Mouse (Mus musculus): Measurements from ENCODE around the gene Tsr3. TPM values are rescaled to one million over a fixed set of nuclear protein-coding genes. Genes with fewer than 3 reads are reported as not detected.

Tsr3 gene
- total and polyA plus RNA-seq, 3 experiments: 35.2 to 50.5 TPM; not detected in 1

DNA sequence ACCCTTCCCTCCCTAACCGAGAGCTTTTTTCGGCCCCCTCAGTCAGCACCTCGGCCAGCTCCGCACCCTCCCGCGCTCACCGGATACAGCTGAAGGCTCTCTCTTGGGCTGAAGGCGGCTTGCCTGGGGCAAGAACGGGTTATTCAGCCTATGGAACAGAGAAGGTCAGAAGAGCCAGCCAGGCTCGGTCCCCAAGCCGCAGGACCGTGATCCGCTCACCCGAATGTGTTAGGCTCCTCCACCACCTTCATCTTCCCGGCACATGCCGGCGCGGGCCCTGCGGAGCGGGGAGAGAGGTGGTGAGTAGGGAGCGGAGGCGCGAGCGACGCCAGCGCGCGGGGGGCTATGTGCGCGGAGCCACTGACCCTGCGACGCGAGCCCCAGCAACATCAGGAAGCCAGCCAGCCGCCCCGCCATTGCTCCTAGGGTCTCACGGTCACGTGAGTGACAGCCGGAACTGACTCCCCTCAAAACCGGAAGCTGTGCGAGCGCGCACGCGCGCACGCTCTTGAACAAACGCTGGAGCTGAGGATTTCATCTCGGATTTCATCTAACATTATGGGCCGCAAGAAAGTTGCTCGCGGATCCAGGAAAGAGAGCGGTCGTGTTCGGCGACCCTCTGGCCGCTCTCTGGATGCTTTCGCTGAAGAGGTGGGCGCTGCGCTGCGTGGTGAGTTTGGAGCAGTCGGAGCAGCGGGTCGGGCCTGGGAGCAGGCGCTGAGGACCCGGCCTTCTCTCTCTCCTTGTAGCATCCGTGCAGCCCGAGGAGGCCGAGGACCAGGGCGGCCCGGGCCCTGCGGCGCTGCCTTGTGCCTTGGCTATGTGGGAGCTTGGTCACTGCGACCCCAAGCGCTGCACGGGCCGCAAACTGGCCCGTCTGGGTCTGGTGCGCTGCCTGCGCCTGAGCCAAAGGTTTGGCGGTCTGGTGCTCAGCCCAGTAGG, at the start of gene Tsr3, which contains the start of gene Gnptg (continued):
- peak in 1 of 2 experiments; percentile 76; a peak in 3 of 4 replicates for TF ChIP-seq USF2 (IDR thresholded peaks at IDR 0.05; ENCODE audit: borderline replicate concordance in 1 of 2, insufficient read depth in 1 of 2, low read depth in 1 of 2, low read length in 2 of 2)
- TF ChIP-seq NRF1 (IDR thresholded peaks at IDR 0.05; ENCODE audit: insufficient read depth, low read depth, low read length, poor library complexity, severe bottlenecking): peak; percentile 78
- TF ChIP-seq MEF2A (IDR thresholded peaks at IDR 0.05; ENCODE audit: extremely low read depth, insufficient replicate concordance, low read depth, low read length, poor library complexity, severe bottlenecking): no peak

DNA sequence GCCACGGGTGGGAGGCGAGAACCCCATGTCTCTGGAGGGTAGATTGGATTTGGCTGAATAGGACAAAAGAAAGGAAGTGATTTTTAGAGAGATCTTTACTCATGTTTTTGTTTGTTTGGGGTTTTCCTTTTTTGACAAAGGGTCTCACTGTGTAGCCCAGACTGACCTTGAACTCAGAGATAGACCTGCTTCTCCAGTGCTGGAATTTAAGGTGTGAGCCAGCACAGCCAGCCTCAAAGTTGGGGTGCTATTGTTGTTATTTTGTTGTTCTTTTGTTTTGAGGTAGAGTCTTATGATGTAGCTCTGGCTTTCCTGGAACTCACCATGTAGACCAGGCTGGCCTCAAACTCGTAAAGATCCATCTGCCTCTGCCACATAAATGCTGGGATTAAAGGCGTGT, 37.6 kb upstream of the Tsr3 start:
- Histone ChIP-seq H3K79me2 (ENCODE audit: control insufficient read depth, insufficient read depth, low read length, poor library complexity) (no peaks in the 10 kb centered on the region), H3K36me3 (ENCODE audit: control insufficient read depth in 1 of 2, insufficient read depth in 2 of 2, low read length in 2 of 2) (peaks cover 0 to 4% of the 10 kb centered on the region in 2 experiments; a peak in 2 of 4 replicates), H3K9me3 (replicated peaks; ENCODE audit: insufficient read depth, low read length) (no peaks in the 10 kb centered on the region), H3K27me3 (ENCODE audit: control insufficient read depth in 1 of 2, insufficient read depth in 2 of 2, low read length in 2 of 2) (no peaks in the 10 kb centered on the region), H3K4me3 (ENCODE audit: control insufficient read depth in 1 of 2, insufficient read depth in 1 of 2, low read depth in 2 of 2, low read length in 2 of 2) (no peak overlapping the region), H3K27ac (ENCODE audit: control insufficient read depth, low read depth, low read length) (no peak overlapping the region), H3K4me1 (ENCODE audit: control insufficient read depth in 1 of 2, insufficient read depth in 2 of 2, low read length in 2 of 2) (no peaks in the 10 kb centered on the region), H3K9ac (ENCODE audit: control insufficient read depth, low read depth, low read length, poor library complexity, severe bottlenecking) (no peak overlapping the region)
- no peak for TF ChIP-seq ETS1 (IDR thresholded peaks at IDR 0.05; ENCODE audit: low read depth, low read length)
- TF ChIP-seq CHD2 (IDR thresholded peaks at IDR 0.05; ENCODE audit: low read length): no peak
- no peak for TF ChIP-seq USF2 (IDR thresholded peaks at IDR 0.05; ENCODE audit: borderline replicate concordance in 1 of 2, insufficient read depth in 1 of 2, low read depth in 1 of 2, low read length in 2 of 2)
- TF ChIP-seq ZMIZ1 (IDR thresholded peaks at IDR 0.05; ENCODE audit: low read depth, low read length): no peak
- TF ChIP-seq RAD21 (IDR thresholded peaks at IDR 0.05; ENCODE audit: low read depth, low read length): no peak
- TF ChIP-seq ELF1 (IDR thresholded peaks at IDR 0.05; ENCODE audit: low read depth, low read length): no peak
- no peak for TF ChIP-seq MAFK (IDR thresholded peaks at IDR 0.05; ENCODE audit: borderline replicate concordance, low read depth, low read length)
- no peak for TF ChIP-seq ZKSCAN1 (IDR thresholded peaks at IDR 0.05; ENCODE audit: low read depth, low read length)
- TF ChIP-seq POLR2AphosphoS5 (IDR thresholded peaks at IDR 0.05; ENCODE audit: borderline replicate concordance, low read depth, low read length): no peak
- no peak for TF ChIP-seq CHD1 (IDR thresholded peaks at IDR 0.05; ENCODE audit: low read depth, low read length)
- TF ChIP-seq TBP (IDR thresholded peaks at IDR 0.05; ENCODE audit: low read depth, low read length): no peak
- no peak for TF ChIP-seq JUND (IDR thresholded peaks at IDR 0.05; ENCODE audit: low read depth, low read length)
- no peak for DNase-seq (ENCODE audit: low read depth, low spot score)

DNA sequence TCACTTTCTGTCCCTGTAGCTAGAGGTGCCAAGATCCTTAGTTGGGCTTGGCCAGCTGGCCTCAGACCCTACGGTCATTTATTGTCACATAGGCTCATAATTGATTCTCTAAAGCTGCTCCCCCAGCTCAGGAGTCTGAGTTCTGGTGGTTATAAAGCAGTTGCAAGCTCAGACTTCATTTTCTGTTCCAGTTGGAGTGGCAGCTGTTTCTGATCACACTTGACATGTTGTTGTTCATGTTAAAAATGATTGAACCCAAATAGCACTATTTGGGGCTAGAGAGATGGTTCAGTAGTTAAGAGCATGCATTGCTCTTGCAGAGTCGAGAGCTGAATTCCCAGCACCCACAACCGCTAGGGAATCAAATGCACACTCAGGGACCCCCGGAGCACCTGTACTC, 30.0 kb upstream of the Tsr3 start:
- H3K27me3 ChIP-seq (ENCODE audit: control insufficient read depth in 1 of 2, insufficient read depth in 2 of 2, low read length in 2 of 2): no peaks in the 10 kb centered on the region
- H3K9me3 ChIP-seq (replicated peaks; ENCODE audit: insufficient read depth, low read length): no peaks in the 10 kb centered on the region
- no peak for DNase-seq (ENCODE audit: low read depth, low spot score)
- H3K4me3 ChIP-seq (ENCODE audit: control insufficient read depth in 1 of 2, insufficient read depth in 1 of 2, low read depth in 2 of 2, low read length in 2 of 2): no peak overlapping the region
- H3K27ac ChIP-seq (ENCODE audit: control insufficient read depth, low read depth, low read length): no peak overlapping the region
- no peak for TF ChIP-seq MYB (IDR thresholded peaks at IDR 0.05; ENCODE audit: low read depth, low read length)
- no peak for TF ChIP-seq NRF1 (IDR thresholded peaks at IDR 0.05; ENCODE audit: insufficient read depth, low read depth, low read length, poor library complexity, severe bottlenecking)
- no peak for TF ChIP-seq JUND (IDR thresholded peaks at IDR 0.05; ENCODE audit: low read depth, low read length)
- TF ChIP-seq MAFK (IDR thresholded peaks at IDR 0.05; ENCODE audit: borderline replicate concordance, low read depth, low read length): no peak
- TF ChIP-seq EP300 (IDR thresholded peaks at IDR 0.05; ENCODE audit: low read depth in 1 of 2, low read length in 2 of 2): no peak
- no peak for TF ChIP-seq NELFE (IDR thresholded peaks at IDR 0.05; ENCODE audit: low read depth, low read length)
- no peak for TF ChIP-seq CTCF (IDR thresholded peaks at IDR 0.05 in 2 of 3, conservative IDR thresholded peaks at IDR 0.05 in 1 of 3; ENCODE audit: control insufficient read depth in 1 of 3, insufficient read depth in 1 of 3, low read depth in 2 of 3, low read length in 3 of 3, poor library complexity in 1 of 3, severe bottlenecking in 1 of 3)
- TF ChIP-seq SIN3A (IDR thresholded peaks at IDR 0.05; ENCODE audit: low read length): no peak
- no peak for TF ChIP-seq TAL1 (IDR thresholded peaks at IDR 0.05; ENCODE audit: low read length)
- no peak for TF ChIP-seq BHLHE40 (IDR thresholded peaks at IDR 0.05; ENCODE audit: borderline replicate concordance, low read depth, low read length)
- no peak for TF ChIP-seq CHD1 (IDR thresholded peaks at IDR 0.05; ENCODE audit: low read depth, low read length)
- TF ChIP-seq POLR2AphosphoS2 (IDR thresholded peaks at IDR 0.05; ENCODE audit: low read length): no peak
- no peak for TF ChIP-seq KAT2A (conservative IDR thresholded peaks at IDR 0.05; ENCODE audit: low read depth, low read length)
- no peak for TF ChIP-seq MXI1 (IDR thresholded peaks at IDR 0.05; ENCODE audit: low read depth, low read length)
- H3K79me2 ChIP-seq (ENCODE audit: control insufficient read depth, insufficient read depth, low read length, poor library complexity): no peaks in the 10 kb centered on the region
- H3K36me3 ChIP-seq (ENCODE audit: control insufficient read depth in 1 of 2, insufficient read depth in 2 of 2, low read length in 2 of 2): peaks cover 0 to 6% of the 10 kb centered on the region in 2 experiments; a peak in 1 of 4 replicates
- no peaks in the 10 kb centered on the region for H3K4me1 ChIP-seq (ENCODE audit: control insufficient read depth in 1 of 2, insufficient read depth in 2 of 2, low read length in 2 of 2)
- no peak overlapping the region for H3K9ac ChIP-seq (ENCODE audit: control insufficient read depth, low read depth, low read length, poor library complexity, severe bottlenecking)

All from MEL (cell line).